Mouse (Mus musculus) neural tube, embryonic 15.5 days (tissue): ENCODE results near the gene Fign. TPM values are rescaled to one million over a fixed set of nuclear protein-coding genes. Genes with fewer than 3 reads are reported as not detected.
A peak's percentile ranks its signal among the peaks of the same experiment; 100 is the strongest.

ENCODE experiments used
- ATAC-seq: fragments of 200-750 bp; cut with Nextera tagmentation; 2 replicates; pipeline ENCODE4 v1.8.0; 2017; ENCODE audit warnings: mild to moderate bottlenecking, moderate TSS enrichment, moderate library complexity; ENCODE audit not compliant: low FRiP score
- H3K27ac ChIP-seq: fragments of 300-500 bp; sonication (generic); replicated peaks from 2 replicates; pipeline ENCODE4 v1.5.1; 2015; ENCODE audit warnings: mild to moderate bottlenecking, inconsistent platforms
- H3K27me3 ChIP-seq: fragments of 300-500 bp; sonication (generic); replicated peaks from 2 replicates; pipeline ENCODE4 v1.6.1; 2015; ENCODE audit warnings: inconsistent platforms
- H3K36me3 ChIP-seq: fragments of 300-500 bp; sonication (generic); 2 replicates; pipeline ENCODE4 v1.6.1; 2015; ENCODE audit warnings: inconsistent platforms
- H3K4me1 ChIP-seq: fragments of 300-500 bp; sonication (generic); 2 replicates; pipeline ENCODE4 v1.6.1; 2015; ENCODE audit warnings: inconsistent platforms
- H3K4me2 ChIP-seq: fragments of 300-500 bp; sonication (generic); 2 replicates; pipeline ENCODE4 v1.6.1; 2015; ENCODE audit warnings: inconsistent platforms, mild to moderate bottlenecking, moderate library complexity
- H3K4me3 ChIP-seq: fragments of 300-500 bp; sonication (generic); replicated peaks from 2 replicates; pipeline ENCODE4 v1.5.1; 2015; ENCODE audit warnings: mild to moderate bottlenecking, inconsistent platforms
- H3K9ac ChIP-seq: fragments of 300-500 bp; sonication (generic); replicated peaks from 2 replicates; pipeline ENCODE4 v1.6.1; 2015; ENCODE audit warnings: mild to moderate bottlenecking, inconsistent platforms
- H3K9me3 ChIP-seq: fragments of 300-500 bp; sonication (generic); replicated peaks from 2 replicates; pipeline ENCODE4 v1.6.1; 2016; ENCODE audit warnings: inconsistent platforms
- WGBS: fragments of 180-500 bp; shearing (Covaris S2); methylation state at CpG from one replicate; pipeline ENCODE4 v1.1.7; 2015; ENCODE audit warnings: mixed read lengths; 5-methylcytosine and 5-hydroxymethylcytosine counted together
- polyA plus RNA-seq: library from polyadenylated mRNA; unstranded; fragments of >200 nt; fragmentation: Nextera tagmentation; extraction: Ambion mirVana; gene quantifications from 2 replicates; pipeline ENCODE4 v1.2.1, GENCODE M21; 2015

Fign gene
- polyA plus RNA-seq, result 8.6 and 11.0 TPM in 2 replicates

- H3K9me3 ChIP-seq, result no peaks in the 10 kb centered on the region
- peak; percentile 77 for ATAC-seq
- peak within 1 kb of the TSS; percentile 94 for H3K4me2 ChIP-seq
- peak within 1 kb of the TSS; percentile 78 for H3K9ac ChIP-seq
- 0% methylated on average over 45 of the region's 85 CpGs for whole genome bisulfite sequencing
- H3K4me1 ChIP-seq, result peaks cover 18% of the 10 kb centered on the region; the same call in 1 of the 2 replicates
- H3K27ac ChIP-seq, result peak within 1 kb of the TSS; percentile 94
- no peaks in the 10 kb centered on the region for H3K27me3 ChIP-seq
- H3K36me3 ChIP-seq, result no peaks in the 10 kb centered on the region
- H3K4me3 ChIP-seq, result peak within 1 kb of the TSS; percentile 75
Observed at GRCm38 (mm10) chr2:64097937-64098617, at the start of gene Fign. Fign (minus strand) TSS chr2:64098038.

GRCm38 (mm10) chr2:64133597-64133996, 35.8 kb upstream of the Fign start:
- WGBS, result 84% methylated on average over 4 of the region's 4 CpGs
- Histone ChIP-seq H3K4me3 (no peak overlapping the region), H3K4me2 (no peak overlapping the region), H3K9me3 (no peaks in the 10 kb centered on the region), H3K4me1 (no peaks in the 10 kb centered on the region), H3K9ac (no peak overlapping the region), H3K36me3 (no peaks in the 10 kb centered on the region), H3K27me3 (no peaks in the 10 kb centered on the region), H3K27ac (no peak overlapping the region)
- ATAC-seq, result no peak

- H3K9me3 ChIP-seq, result no peaks in the 10 kb centered on the region
- no peak overlapping the region for H3K4me2 ChIP-seq
- H3K27ac ChIP-seq, result no peak overlapping the region
- WGBS, result 89% methylated on average over 5 of the region's 5 CpGs
- no peaks in the 10 kb centered on the region for H3K4me1 ChIP-seq
- no peak overlapping the region for H3K4me3 ChIP-seq
- no peaks in the 10 kb centered on the region for H3K36me3 ChIP-seq
- H3K27me3 ChIP-seq, result no peaks in the 10 kb centered on the region
- no peak overlapping the region for H3K9ac ChIP-seq
- no peak for ATAC-seq
Observed at GRCm38 (mm10) chr2:64120495-64120894, 22.7 kb upstream of the Fign start.

GRCm38 (mm10) chr2:64116613-64117012, 18.8 kb upstream of the Fign start:
- Histone ChIP-seq H3K9me3 (no peaks in the 10 kb centered on the region), H3K4me1 (no peaks in the 10 kb centered on the region), H3K9ac (no peak overlapping the region), H3K27me3 (no peaks in the 10 kb centered on the region), H3K4me2 (no peak overlapping the region), H3K27ac (no peak overlapping the region), H3K36me3 (no peaks in the 10 kb centered on the region), H3K4me3 (no peak overlapping the region)
- 69% methylated on average over 7 of the region's 7 CpGs for WGBS
- no peak for ATAC-seq

- 83% methylated on average over 3 of the region's 3 CpGs for WGBS
- no peak for ATAC-seq
- H3K9me3 ChIP-seq, result no peaks in the 10 kb centered on the region
Observed at GRCm38 (mm10) chr2:64111133-64111532, 13.3 kb upstream of the Fign start.

GRCm38 (mm10) chr2:64109860-64110259, 12.0 kb upstream of the Fign start:
- H3K9me3 ChIP-seq, result no peaks in the 10 kb centered on the region
- no peak overlapping the region for H3K4me2 ChIP-seq
- H3K4me1 ChIP-seq, result no peaks in the 10 kb centered on the region
- H3K27ac ChIP-seq, result no peak overlapping the region
- H3K9ac ChIP-seq, result no peak overlapping the region
- ATAC-seq, result no peak
- no peaks in the 10 kb centered on the region for H3K27me3 ChIP-seq
- no peak overlapping the region for H3K4me3 ChIP-seq
- no peaks in the 10 kb centered on the region for H3K36me3 ChIP-seq
- WGBS, result 76% methylated on average over 4 of the region's 4 CpGs

More at GRCm38 (mm10) chr2:64111133-64111532, 13.3 kb upstream of the Fign start:
- Histone ChIP-seq H3K27me3 (no peaks in the 10 kb centered on the region), H3K27ac (no peak overlapping the region), H3K4me2 (no peak overlapping the region), H3K4me3 (no peak overlapping the region), H3K36me3 (no peaks in the 10 kb centered on the region), H3K9ac (no peak overlapping the region), H3K4me1 (no peaks in the 10 kb centered on the region)

- no peak overlapping the region for H3K9ac ChIP-seq
- H3K27ac ChIP-seq, result no peak overlapping the region
- H3K9me3 ChIP-seq, result no peaks in the 10 kb centered on the region
- WGBS, result 77% methylated on average over 8 of the region's 8 CpGs
- H3K4me1 ChIP-seq, result no peaks in the 10 kb centered on the region
- H3K4me3 ChIP-seq, result no peak overlapping the region
- no peaks in the 10 kb centered on the region for H3K27me3 ChIP-seq
- ATAC-seq, result no peak
- no peaks in the 10 kb centered on the region for H3K36me3 ChIP-seq
- no peak overlapping the region for H3K4me2 ChIP-seq
Observed at GRCm38 (mm10) chr2:64108040-64108439, 10.2 kb upstream of the Fign start.

GRCm38 (mm10) chr2:64098618-64099320, 931 bp upstream of the Fign start:
- ATAC-seq, result peak; percentile 77
- Histone ChIP-seq H3K36me3 (no peaks in the 10 kb centered on the region), H3K27ac (peak overlapping the region; percentile 94), H3K4me3 (peak overlapping the region; percentile 75), H3K9me3 (no peaks in the 10 kb centered on the region), H3K9ac (peak overlapping the region; percentile 78), H3K4me2 (peak overlapping the region; percentile 94), H3K4me1 (peaks cover 18% of the 10 kb centered on the region; the same call in 1 of the 2 replicates), H3K27me3 (no peaks in the 10 kb centered on the region)
- whole genome bisulfite sequencing, result 2% methylated on average over 20 of the region's 21 CpGs

- no peaks in the 10 kb centered on the region for H3K36me3 ChIP-seq
- H3K4me3 ChIP-seq, result peak overlapping the region; percentile 75
- no peaks in the 10 kb centered on the region for H3K27me3 ChIP-seq
- H3K9me3 ChIP-seq, result no peaks in the 10 kb centered on the region
- no peak for ATAC-seq
- H3K4me2 ChIP-seq, result peak overlapping the region; percentile 94
- H3K4me1 ChIP-seq, result peaks cover 18% of the 10 kb centered on the region; the same call in 1 of the 2 replicates
- H3K27ac ChIP-seq, result peak overlapping the region; percentile 94
- WGBS, result under 1% methylated on average over 12 of the region's 12 CpGs
- peak overlapping the region; percentile 78 for H3K9ac ChIP-seq
Observed at GRCm38 (mm10) chr2:64096721-64097411, 972 bp downstream of the Fign start.

GRCm38 (mm10) chr2:64096176-64096575, 1.7 kb downstream of the Fign start:
- Histone ChIP-seq H3K9me3 (no peaks in the 10 kb centered on the region), H3K27me3 (no peaks in the 10 kb centered on the region), H3K4me1 (peaks cover 18% of the 10 kb centered on the region; the same call in 1 of the 2 replicates), H3K9ac (no peak overlapping the region), H3K4me2 (peak overlapping the region; percentile 94), H3K4me3 (peak overlapping the region; percentile 75), H3K36me3 (no peaks in the 10 kb centered on the region), H3K27ac (no peak overlapping the region; the same call in 1 of the 2 replicates)
- ATAC-seq, result no peak
- WGBS, result 25% methylated on average over 5 of the region's 5 CpGs

GRCm38 (mm10) chr2:64095561-64095960, 2.3 kb downstream of the Fign start:
- H3K9ac ChIP-seq, result peak overlapping the region; percentile 36; the same call in 1 of the 2 replicates
- ATAC-seq, result no peak
- peak overlapping the region; percentile 33 for H3K4me3 ChIP-seq
- H3K4me2 ChIP-seq, result peak overlapping the region; percentile 52
- peaks cover 18% of the 10 kb centered on the region; the same call in 1 of the 2 replicates for H3K4me1 ChIP-seq
- H3K27ac ChIP-seq, result peak overlapping the region; percentile 33
- H3K9me3 ChIP-seq, result no peaks in the 10 kb centered on the region
- H3K27me3 ChIP-seq, result no peaks in the 10 kb centered on the region
- no peaks in the 10 kb centered on the region for H3K36me3 ChIP-seq
- WGBS, result 14% methylated on average over 5 of the region's 5 CpGs
